Mouse (Mus musculus): ENCODE data around the gene Fam168a.

DNA sequence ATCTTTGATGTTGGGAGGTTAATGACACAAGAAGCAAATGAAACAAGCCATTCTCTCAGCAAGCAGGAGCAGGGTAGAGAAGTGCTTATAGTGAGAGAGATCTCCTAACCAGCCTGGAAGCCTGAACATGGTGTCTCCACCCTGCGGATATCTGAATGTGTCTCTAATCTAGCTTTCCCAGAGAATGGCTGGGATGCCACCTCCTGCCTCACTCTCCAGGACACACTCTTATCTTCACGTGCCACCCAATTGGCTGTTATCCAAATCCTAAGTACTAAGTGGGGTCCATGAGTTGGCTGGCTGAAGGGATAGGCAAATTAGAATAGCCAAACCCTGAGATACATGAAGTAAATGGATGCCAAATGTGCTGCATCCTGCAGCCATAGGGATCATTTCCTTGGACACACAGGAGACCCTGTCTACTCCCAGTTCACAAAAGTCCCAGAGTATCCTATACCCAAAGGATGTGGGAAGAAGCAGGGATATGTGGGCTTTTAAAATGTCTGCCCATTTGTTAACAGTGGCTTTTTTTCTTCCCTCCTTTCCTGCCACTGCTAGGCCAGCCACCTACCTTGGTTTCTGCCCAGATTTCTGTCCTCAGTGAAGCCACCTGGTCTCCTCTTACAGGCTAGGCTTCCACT lies 138.1 kb downstream of the Fam168a start:
- no peak for TF ChIP-seq CTCF (IDR thresholded peaks at IDR 0.05; ENCODE audit: borderline replicate concordance, extremely low read depth, insufficient read depth, insufficient read length)
- no peak for TF ChIP-seq POLR2A (IDR thresholded peaks at IDR 0.05; ENCODE audit: borderline replicate concordance, extremely low read depth, insufficient read depth, insufficient read length, poor library complexity, severe bottlenecking)

Measured in brain, embryonic 14.5 days (tissue).